Mouse (Mus musculus) ovary, postnatal 36 days (tissue): Measurements from ENCODE around the gene Nadk.

ENCODE experiments used
- DNase-seq: peaks from one replicate; pipeline ENCODE4 v3.0.0; 2022; ENCODE audit warnings: low spot score, mixed read lengths

Gene Nadk

DNA sequence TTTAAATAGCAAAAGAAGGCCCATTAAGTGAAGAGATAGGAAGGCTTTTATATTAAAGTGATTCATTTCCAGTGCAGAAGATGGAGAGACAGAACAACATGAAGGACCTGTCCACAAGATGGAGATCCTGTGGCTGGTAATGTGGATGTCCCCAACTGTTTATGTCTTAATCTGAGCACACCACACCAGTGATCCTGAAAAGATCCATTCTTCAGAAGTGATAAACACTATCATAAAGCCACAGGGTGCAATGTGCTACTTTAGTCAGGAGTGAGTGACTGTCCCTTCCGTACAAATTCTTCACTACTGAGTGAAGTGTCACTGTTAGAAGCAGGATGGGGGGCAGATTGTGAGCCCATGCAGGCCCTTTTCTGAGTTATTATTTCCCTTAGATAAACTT lies 40.6 kb downstream of the Nadk start:
- DNase-seq = no peak

DNA sequence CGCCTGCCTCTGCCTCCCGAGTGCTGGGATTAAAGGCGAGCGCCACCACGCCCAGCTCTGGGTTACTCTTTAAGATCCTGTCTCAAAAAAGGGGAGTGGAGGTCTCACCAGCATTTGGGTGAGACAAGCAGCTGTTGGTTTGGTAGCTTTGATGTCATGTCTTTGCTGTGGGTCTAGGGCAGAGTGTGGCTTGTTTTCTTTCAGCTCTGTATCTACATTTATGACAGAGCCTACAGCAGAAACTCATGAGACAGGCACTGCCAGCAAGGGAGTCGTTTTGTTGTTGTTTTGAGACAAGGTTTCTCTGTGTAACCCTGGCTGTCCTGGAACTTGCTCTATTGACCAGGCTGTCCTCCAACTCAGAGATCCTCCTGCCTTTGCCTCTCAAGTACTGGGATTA lies 41.6 kb downstream of the Nadk start:
- no peak for DNase-seq

GRCm38 (mm10) chr4:155605132-155605531 lies 43.0 kb downstream of the Nadk start:
- no peak for DNase-seq

- no peak for DNase-seq
Measured at GRCm38 (mm10) chr4:155606825-155607224, 44.6 kb downstream of the Nadk start.

- no peak for DNase-seq
Measured at GRCm38 (mm10) chr4:155611860-155612259, 49.7 kb downstream of the Nadk start.

- DNase-seq = no peak
Measured at GRCm38 (mm10) chr4:155613264-155613663, 51.1 kb downstream of the Nadk start.

- DNase-seq = no peak
Measured at GRCm38 (mm10) chr4:155618321-155618720, 56.1 kb downstream of the Nadk start.

- peak; percentile 94 for DNase-seq
Measured at GRCm38 (mm10) chr4:155624338-155625291, 62.4 kb downstream of the Nadk start, which contains the start of gene Cdk11b. TSS of gene Cdk11b (plus strand) at chr4:155624854.

DNA sequence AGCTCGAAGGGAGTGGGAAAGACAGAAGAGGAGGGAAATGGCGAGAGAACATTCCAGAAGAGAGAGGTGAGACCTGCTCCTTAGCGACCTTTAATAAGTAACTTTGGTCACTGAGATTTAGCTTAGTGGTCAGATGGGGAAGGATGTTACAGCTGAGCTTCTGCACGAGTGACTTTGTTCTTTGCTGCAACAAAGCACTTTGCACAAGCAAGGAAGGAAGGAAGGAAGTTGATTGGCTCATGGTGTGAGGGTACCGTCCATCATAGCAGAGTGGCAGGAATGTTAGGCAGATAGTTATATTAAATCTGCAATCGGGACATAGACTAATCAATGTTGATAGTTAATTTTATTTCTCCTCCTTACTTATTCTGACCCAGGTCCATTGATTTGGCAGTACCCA lies 68.1 kb downstream of the Nadk start:
- DNase-seq = no peak

DNA sequence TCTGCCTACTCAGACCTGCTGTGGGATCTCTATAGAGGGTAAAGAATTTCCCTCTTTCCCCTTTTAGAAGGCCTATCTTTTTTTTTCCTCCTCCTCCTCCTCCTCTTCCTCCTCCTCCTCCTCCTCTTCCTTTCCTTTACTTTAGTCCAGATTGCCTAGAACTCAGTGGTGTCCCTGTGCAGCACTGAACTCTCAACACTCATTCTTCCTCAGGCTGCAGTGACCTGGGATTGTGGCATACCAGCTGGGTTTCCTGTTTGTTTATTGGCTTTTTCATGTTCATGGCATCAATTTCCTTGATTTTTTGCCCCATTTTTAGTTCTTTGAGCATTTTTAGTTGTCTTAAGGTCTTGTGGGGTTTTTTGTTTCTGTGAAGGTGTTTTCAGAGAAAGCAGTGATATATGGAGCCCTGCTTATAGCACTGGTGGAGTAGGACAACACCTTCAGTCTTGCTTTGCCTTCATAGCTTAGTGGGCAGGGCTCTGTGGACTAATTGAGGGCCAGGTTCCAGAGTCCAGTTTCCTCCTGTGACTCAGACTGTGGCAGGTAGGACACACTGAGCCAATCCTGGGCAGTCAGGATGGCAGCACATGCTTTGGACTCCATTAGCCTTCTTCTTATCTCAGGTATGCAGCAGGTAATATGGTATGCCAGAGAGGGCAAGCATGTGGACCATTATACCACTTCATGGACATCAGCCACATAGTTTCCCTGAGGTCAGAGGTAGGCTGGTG lies 73.8 kb downstream of the Nadk start:
- DNase-seq = no peak
